Mouse (Mus musculus) liver, embryonic 14.5 days (tissue): ENCODE results near the gene Tmem164. TPM values are rescaled to one million over a fixed set of nuclear protein-coding genes. Genes with fewer than 3 reads are reported as not detected.

Experiments
- ATAC-seq: fragments of 200-750 bp; cut with Nextera tagmentation; 2 replicates; pipeline ENCODE4 v1.8.0; 2017; ENCODE audit warnings: moderate number of reproducible peaks, mild to moderate bottlenecking, moderate library complexity; ENCODE audit not compliant: insufficient read depth
- DNase-seq, 3 experiments: peaks; one replicate each; pipeline ENCODE4 v3.0.0-alpha.2; 2012 to 2013; ENCODE audit warnings: low read depth in 3 of 3, low spot score in 3 of 3
- H3K27ac ChIP-seq: fragments of 300-500 bp; sonication (generic); 2 replicates; pipeline ENCODE4 v1.5.1; 2014; ENCODE audit warnings: moderate library complexity, mild to moderate bottlenecking, control low read depth, inconsistent platforms
- H3K27me3 ChIP-seq: fragments of 300-500 bp; sonication (generic); 2 replicates; pipeline ENCODE4 v1.6.1; 2014; ENCODE audit warnings: mild to moderate bottlenecking, low read length, moderate library complexity; ENCODE audit not compliant: control insufficient read depth, insufficient read depth
- H3K36me3 ChIP-seq: fragments of 300-500 bp; sonication (generic); replicated peaks from 2 replicates; pipeline ENCODE4 v1.6.1; 2014; ENCODE audit warnings: low read depth; ENCODE audit not compliant: control insufficient read depth, insufficient read depth
- H3K4me1 ChIP-seq, 2 experiments: fragments of 200-500 bp in 1 of 2; fragments of 300-500 bp in 1 of 2; sonication (generic) in 1 of 2; replicated peaks; 2 replicates each; pipeline ENCODE4 v1.6.1; 2012 to 2014; ENCODE audit warnings: antibody characterized with exemption in 1 of 2, inconsistent platforms in 1 of 2, low read length in 1 of 2; ENCODE audit not compliant: control insufficient read depth in 2 of 2, insufficient read depth in 2 of 2
- H3K4me2 ChIP-seq: fragments of 300-500 bp; sonication (generic); 2 replicates; pipeline ENCODE4 v1.6.1; 2014; ENCODE audit warnings: low read depth, mild to moderate bottlenecking, control low read depth, moderate library complexity
- H3K4me3 ChIP-seq, 2 experiments: fragments of 200-500 bp in 1 of 2; fragments of 300-500 bp in 1 of 2; sonication (generic) in 1 of 2; 2 replicates each; pipeline ENCODE4 v1.5.1; 2012 to 2014; ENCODE audit warnings: low read depth in 2 of 2, low read length in 2 of 2, mild to moderate bottlenecking in 2 of 2, control low read depth in 1 of 2, inconsistent platforms in 1 of 2, moderate library complexity in 1 of 2; ENCODE audit not compliant: insufficient read depth in 1 of 2
- H3K9ac ChIP-seq: fragments of 300-500 bp; sonication (generic); replicated peaks from 2 replicates; pipeline ENCODE4 v1.6.1; 2014; ENCODE audit warnings: mild to moderate bottlenecking, control low read depth, moderate library complexity
- H3K9me3 ChIP-seq: fragments of 300-500 bp; sonication (generic); 2 replicates; pipeline ENCODE4 v1.6.1; 2016; ENCODE audit warnings: low read length, mixed read lengths; ENCODE audit not compliant: control insufficient read depth
- CTCF ChIP-seq: IDR thresholded peaks from 2 replicates; pipeline ENCODE4 v1.5.1; 2016; ENCODE audit warnings: antibody characterized with exemption, low read depth, control low read depth
- EP300 ChIP-seq: IDR thresholded peaks from 2 replicates; pipeline ENCODE4 v1.6.1; 2016; ENCODE audit warnings: antibody characterized with exemption, low read depth
- WGBS: fragments of 180-500 bp; shearing (Covaris S2); extraction: QIAGEN DNeasy Blood & Tissue Kit; methylation state at CpG from one replicate; pipeline ENCODE4 v1.1.7; 2014; ENCODE audit not compliant: insufficient replicate concordance; 5-methylcytosine and 5-hydroxymethylcytosine counted together
- polyA plus RNA-seq, 2 experiments: library from polyadenylated mRNA; depleted of rRNA in 1 of 2; stranded (reverse) in 1 of 2; unstranded in 1 of 2; fragments of >200 nt; fragmentation: Nextera tagmentation in 1 of 2; extraction: Ambion mirVana in 1 of 2; gene quantifications; 2 replicates each; pipeline versions ENCODE4 v1.2.1 to v1.2.3; 2012 to 2014

Tmem164 gene
- polyA plus RNA-seq, 2 experiments: 12.6 to 14.3 TPM

DNA sequence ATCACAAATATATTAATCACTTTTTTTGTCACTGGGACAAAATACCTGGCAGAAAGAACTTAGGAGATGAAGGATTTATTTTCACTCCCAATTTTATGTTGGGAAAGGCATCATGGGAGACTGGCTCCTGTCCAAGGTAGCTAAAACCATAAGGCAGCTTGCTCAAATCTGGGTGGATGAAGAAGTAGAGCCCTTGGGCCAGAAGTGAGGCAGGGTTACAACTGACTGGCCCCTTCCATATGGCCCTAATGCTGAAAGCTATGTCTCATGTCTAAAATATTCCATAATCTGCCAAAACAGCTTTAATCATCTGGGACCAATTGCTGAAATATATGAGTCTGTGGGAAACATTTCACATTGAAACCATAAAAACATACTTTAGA lies 15.8 kb upstream of the Tmem164 start:
- H3K9me3 ChIP-seq: no peaks in the 10 kb centered on the region
- ATAC-seq (no peak), DNase-seq (no peak)
- no peaks in the 10 kb centered on the region for H3K27me3 ChIP-seq
- H3K27ac ChIP-seq: no peak overlapping the region
- H3K4me1 ChIP-seq: no peaks in the 10 kb centered on the region
- H3K4me3 ChIP-seq: no peak overlapping the region
- TF ChIP-seq CTCF: no peak
- no peak for TF ChIP-seq EP300
- H3K36me3 ChIP-seq: no peaks in the 10 kb centered on the region
- H3K4me2 ChIP-seq: no peak overlapping the region
- no peak overlapping the region for H3K9ac ChIP-seq

DNA sequence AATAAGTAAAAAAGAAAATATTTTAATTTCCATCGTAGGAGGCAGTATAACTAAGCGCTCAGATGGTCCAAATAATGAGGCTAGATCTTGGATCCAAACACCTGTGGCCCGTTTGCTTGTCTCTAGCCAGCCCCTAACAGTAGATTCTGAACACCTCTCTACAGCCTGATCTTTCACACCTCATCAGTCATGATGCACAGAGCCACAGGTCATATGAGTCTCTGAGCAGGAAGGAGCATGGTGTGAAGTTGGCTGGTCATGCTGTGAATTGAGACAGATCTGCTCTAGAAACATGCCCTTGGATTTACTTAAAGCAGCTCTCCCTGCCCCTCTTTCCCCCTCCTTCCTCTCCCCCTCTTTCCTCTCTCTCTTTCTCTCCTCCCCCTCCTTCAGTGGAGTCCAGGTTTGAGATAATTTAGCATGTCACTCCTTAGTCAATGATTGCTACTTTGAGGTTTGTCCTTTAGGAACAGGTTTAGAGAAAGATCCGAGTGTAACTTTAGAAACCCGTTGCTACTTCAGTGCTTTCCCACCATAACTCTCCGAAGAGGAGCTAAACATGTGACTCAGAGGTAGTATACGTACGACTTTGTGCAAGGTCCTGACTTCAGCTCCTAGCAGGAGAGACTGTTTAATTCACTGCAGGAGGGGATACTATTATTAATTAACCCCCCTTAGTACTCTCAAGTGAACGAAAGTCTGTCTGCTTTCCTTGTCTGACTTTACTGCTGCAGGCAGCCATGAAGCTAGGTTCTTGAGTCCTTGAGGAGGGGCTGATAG lies 11.7 kb upstream of the Tmem164 start:
- Histone ChIP-seq H3K9ac (no peak overlapping the region), H3K9me3 (no peaks in the 10 kb centered on the region), H3K27ac (no peak overlapping the region), H3K36me3 (no peaks in the 10 kb centered on the region), H3K4me2 (no peak overlapping the region), H3K4me1 (no peaks in the 10 kb centered on the region), H3K4me3 (no peak overlapping the region), H3K27me3 (no peaks in the 10 kb centered on the region)
- WGBS: 58% methylated on average over 9 of the region's 9 CpGs
- ATAC-seq (no peak), DNase-seq (no peak)
- no peak for TF ChIP-seq CTCF
- no peak for TF ChIP-seq EP300

DNA sequence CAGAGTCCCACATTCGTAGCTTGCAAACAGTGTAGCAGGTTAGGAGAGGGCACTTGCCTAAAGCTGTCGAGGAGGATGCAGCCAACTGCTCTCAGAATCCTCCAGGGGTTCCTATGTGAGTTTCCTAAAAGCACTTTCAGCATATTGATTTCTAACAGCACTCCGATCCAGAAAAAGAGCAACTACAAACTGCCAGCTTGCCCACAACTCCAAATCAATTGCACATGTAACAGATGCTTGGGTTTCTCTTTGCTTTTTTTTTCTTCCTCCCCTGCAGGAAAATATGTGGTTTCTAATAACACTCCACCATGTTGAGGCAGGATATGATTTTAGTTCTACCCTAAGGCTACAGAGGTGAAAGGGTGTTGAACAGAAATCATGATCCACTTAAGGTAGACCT lies 11.1 kb upstream of the Tmem164 start:
- TF ChIP-seq EP300: no peak
- TF ChIP-seq CTCF: no peak
- no peak for ATAC-seq
- Histone ChIP-seq H3K4me3 (no peak overlapping the region), H3K9ac (no peak overlapping the region), H3K27me3 (no peaks in the 10 kb centered on the region), H3K4me2 (no peak overlapping the region), H3K36me3 (no peaks in the 10 kb centered on the region), H3K9me3 (no peaks in the 10 kb centered on the region), H3K27ac (no peak overlapping the region), H3K4me1 (no peaks in the 10 kb centered on the region)
- DNase-seq: no peak
- WGBS: 57% methylated on average over 3 of the region's 3 CpGs

DNA sequence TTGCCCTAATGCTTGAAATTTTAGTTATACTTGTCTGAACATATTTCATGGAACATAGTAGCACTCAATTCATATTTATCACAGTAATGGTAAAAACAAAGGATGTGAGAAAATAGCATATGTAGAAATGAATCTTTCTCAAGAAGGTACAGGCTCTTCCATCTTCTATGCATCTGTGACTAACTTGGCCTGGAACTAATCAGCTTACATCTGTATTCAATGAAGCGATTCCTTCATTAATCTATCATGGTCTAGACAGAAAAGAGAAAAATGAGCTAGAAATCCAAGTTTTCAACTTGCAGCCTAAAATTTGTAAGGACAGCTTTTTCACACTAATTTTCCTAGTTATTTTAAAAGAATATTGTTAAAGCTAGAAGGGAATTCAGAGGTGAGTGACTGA lies 10.1 kb upstream of the Tmem164 start:
- no peak for ATAC-seq
- H3K9me3 ChIP-seq: no peaks in the 10 kb centered on the region

DNA sequence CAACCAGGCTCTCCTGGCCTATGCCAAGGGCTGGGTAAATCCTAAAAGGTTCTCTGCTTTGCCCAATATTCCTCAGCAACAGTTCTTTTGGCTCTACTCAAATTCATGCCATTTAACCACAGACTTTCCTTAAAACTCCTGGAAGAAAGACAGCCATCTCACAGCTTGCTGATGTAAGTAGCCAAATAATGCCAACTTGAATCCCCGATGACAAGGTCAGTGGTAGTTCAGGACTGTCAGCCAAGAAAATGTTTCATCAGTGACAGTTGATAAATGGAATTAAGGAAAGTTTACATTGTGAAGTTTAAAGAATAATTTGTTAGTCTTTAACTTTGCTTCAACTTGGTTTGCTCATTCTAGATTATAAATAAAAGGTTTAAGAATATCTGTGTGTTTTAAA lies 8.5 kb upstream of the Tmem164 start:
- TF ChIP-seq CTCF (no peak), EP300 (no peak)
- WGBS: 58% methylated on average over 1 of the region's 1 CpGs
- Histone ChIP-seq H3K4me1 (peaks cover 4 to 12% of the 10 kb centered on the region in 2 experiments; a peak in 2 of 4 replicates), H3K4me2 (no peak overlapping the region), H3K4me3 (no peak overlapping the region), H3K27ac (no peak overlapping the region), H3K27me3 (no peaks in the 10 kb centered on the region), H3K36me3 (no peaks in the 10 kb centered on the region), H3K9ac (no peak overlapping the region), H3K9me3 (no peaks in the 10 kb centered on the region)
- DNase-seq: no peak
- ATAC-seq: no peak

More for the DNA sequence above, 10.1 kb upstream of the Tmem164 start:
- Histone ChIP-seq H3K36me3 (no peaks in the 10 kb centered on the region), H3K4me2 (no peak overlapping the region), H3K9ac (no peak overlapping the region), H3K27ac (no peak overlapping the region), H3K27me3 (no peaks in the 10 kb centered on the region), H3K4me1 (no peaks in the 10 kb centered on the region), H3K4me3 (no peak overlapping the region)
- DNase-seq: no peak
- 72% methylated on average over 1 of the region's 1 CpGs for WGBS
- TF ChIP-seq EP300 (no peak), CTCF (no peak)
